ENCODE assay signal across 11 mouse cellular contexts in the genomic region with DNA sequence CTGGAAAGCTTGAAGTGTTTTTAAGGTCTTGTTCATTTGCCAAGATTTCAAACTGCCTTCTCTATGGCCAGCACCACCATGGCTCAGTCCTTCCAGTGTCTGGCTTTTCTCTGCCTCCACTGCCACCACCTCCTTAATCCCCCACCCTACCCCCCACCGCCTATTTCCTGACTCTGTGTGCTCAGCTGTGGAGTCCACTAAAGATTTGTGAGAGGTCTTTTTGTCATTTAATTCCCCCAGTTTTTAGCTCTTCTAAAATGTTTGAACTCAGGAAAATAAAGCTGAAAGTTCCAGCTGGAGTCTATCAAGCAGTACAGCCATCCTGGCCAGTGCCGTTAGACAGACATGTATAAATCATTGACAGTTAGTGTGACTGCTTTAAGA.
DNase-seq lines count a peak whose midpoint lies in the region; ATAC-seq and TF ChIP-seq lines count a peak whose summit lies in the region.
"Had no signal": no experiment of that assay in that cellular context is flagged by ENCODE, and none has a peak within 500 bp of the region (broad histone marks: within the 10 kb centered on the region; RNA-seq: fewer than 3 reads in every experiment).

No protein-coding gene starts in this region.

- H3K9me3 ChIP-seq in erythroblast, embryonic 14.5 days (ENCODE audit: control insufficient read depth, low read length): no peaks in the 10 kb centered on the region
- no peaks in the 10 kb centered on the region for H3K9me3 ChIP-seq in liver, embryonic 16.5 days (replicated peaks; ENCODE audit: control insufficient read depth, low read length)
- H3K9me3 ChIP-seq: forebrain, embryonic 15.5 days had no signal

- peaks cover 32% of the 10 kb centered on the region for H3K36me3 ChIP-seq in erythroblast, embryonic 14.5 days (ENCODE audit: control insufficient read depth)
- peaks cover 3% of the 10 kb centered on the region; the same call in 1 of the 2 replicates for H3K36me3 ChIP-seq in liver, embryonic 16.5 days (ENCODE audit: control insufficient read depth, insufficient read depth)

- peak overlapping the region; percentile 59 for H3K4me3 ChIP-seq in erythroblast, embryonic 14.5 days (replicated peaks)
- no peak overlapping the region for H3K4me3 ChIP-seq in liver, embryonic 16.5 days (ENCODE audit: low read depth, low read length)
- H3K4me3 ChIP-seq: forebrain, embryonic 15.5 days had no signal

- H3K4me2 ChIP-seq in liver, embryonic 16.5 days (ENCODE audit: low read depth, low read length): peak overlapping the region; percentile 64; the same call in 1 of the 2 replicates
- H3K4me2 ChIP-seq: forebrain, embryonic 15.5 days had no signal

- WGBS in liver, embryonic 16.5 days (ENCODE audit: insufficient replicate concordance): 30% methylated on average over 2 of the region's 2 CpGs

- ATAC-seq in liver, embryonic 16.5 days (ENCODE audit: low read depth): no peak
- ATAC-seq: forebrain, embryonic 15.5 days had no signal

- no peak for TF ChIP-seq POLR2A in brain, embryonic 14.5 days (IDR thresholded peaks at IDR 0.05; ENCODE audit: borderline replicate concordance, extremely low read depth, insufficient read depth, insufficient read length, poor library complexity, severe bottlenecking)

- DNase-seq in kidney, postnatal 4 days: peak; percentile 45 to 60
- no peak for DNase-seq in kidney, adult 8-10 months
- DNase-seq in brain, embryonic 14.5 days (ENCODE audit: low read depth): peak; percentile 40
- DNase-seq in cerebellum, adult 9-10 months: no peak
- no peak for DNase-seq in cerebellum, postnatal 4 days (ENCODE audit: low spot score in 2 of 2)
- DNase-seq: layer of hippocampus, postnatal 36 days; right cerebral cortex, postnatal 4 days; thymus, postnatal 36 days had no signal

- peak overlapping the region; percentile 34 for H3K9ac ChIP-seq in liver, embryonic 16.5 days (ENCODE audit: low read depth, low read length)
- H3K9ac ChIP-seq: forebrain, embryonic 15.5 days had no signal

- H3K27ac ChIP-seq in liver, embryonic 16.5 days (ENCODE audit: low read length): peak overlapping the region; percentile 96
- H3K27ac ChIP-seq: forebrain, embryonic 15.5 days had no signal

- no peak for TF ChIP-seq CTCF in brain, embryonic 14.5 days (IDR thresholded peaks at IDR 0.05; ENCODE audit: borderline replicate concordance, extremely low read depth, insufficient read depth, insufficient read length)

- peaks cover 77% of the 10 kb centered on the region for H3K4me1 ChIP-seq in erythroblast, embryonic 14.5 days (ENCODE audit: control insufficient read depth)
- peaks cover 36% of the 10 kb centered on the region for H3K4me1 ChIP-seq in liver, embryonic 16.5 days (ENCODE audit: control insufficient read depth, low read depth, low read length)
- H3K4me1 ChIP-seq: forebrain, embryonic 15.5 days had no signal

- no peaks in the 10 kb centered on the region for H3K27me3 ChIP-seq in erythroblast, embryonic 14.5 days (ENCODE audit: control insufficient read depth)
- H3K27me3 ChIP-seq in liver, embryonic 16.5 days (ENCODE audit: control insufficient read depth, insufficient read depth, low read depth, low read length): no peaks in the 10 kb centered on the region
- H3K27me3 ChIP-seq: forebrain, embryonic 15.5 days had no signal

Comparison
In these comparisons a context has a peak if more than half of its experiments do, and no peak if none do; other contexts are left out.
1. DNase-seq: peak in kidney, postnatal 4 days (2 of 2) and brain, embryonic 14.5 days (single experiment); none in kidney, adult 8-10 months (0 of 2), cerebellum, adult 9-10 months (single experiment) and cerebellum, postnatal 4 days (0 of 2).